Mouse (Mus musculus) liver, adult 2 months (tissue): ENCODE data around the gene Arfip1.

Experiments used
- CTCF ChIP-seq: fragments of 200-500 bp; IDR thresholded peaks from 2 replicates; pipeline ENCODE4 v1.5.1; 2011; ENCODE audit warnings: low read depth, low read length, control low read depth
- POLR2A ChIP-seq: fragments of 200-500 bp; IDR thresholded peaks from 2 replicates; pipeline ENCODE4 v1.6.1; 2011; ENCODE audit warnings: low read length, control low read depth; ENCODE audit not compliant: insufficient read depth; ENCODE audit errors: extremely low read depth

DNA sequence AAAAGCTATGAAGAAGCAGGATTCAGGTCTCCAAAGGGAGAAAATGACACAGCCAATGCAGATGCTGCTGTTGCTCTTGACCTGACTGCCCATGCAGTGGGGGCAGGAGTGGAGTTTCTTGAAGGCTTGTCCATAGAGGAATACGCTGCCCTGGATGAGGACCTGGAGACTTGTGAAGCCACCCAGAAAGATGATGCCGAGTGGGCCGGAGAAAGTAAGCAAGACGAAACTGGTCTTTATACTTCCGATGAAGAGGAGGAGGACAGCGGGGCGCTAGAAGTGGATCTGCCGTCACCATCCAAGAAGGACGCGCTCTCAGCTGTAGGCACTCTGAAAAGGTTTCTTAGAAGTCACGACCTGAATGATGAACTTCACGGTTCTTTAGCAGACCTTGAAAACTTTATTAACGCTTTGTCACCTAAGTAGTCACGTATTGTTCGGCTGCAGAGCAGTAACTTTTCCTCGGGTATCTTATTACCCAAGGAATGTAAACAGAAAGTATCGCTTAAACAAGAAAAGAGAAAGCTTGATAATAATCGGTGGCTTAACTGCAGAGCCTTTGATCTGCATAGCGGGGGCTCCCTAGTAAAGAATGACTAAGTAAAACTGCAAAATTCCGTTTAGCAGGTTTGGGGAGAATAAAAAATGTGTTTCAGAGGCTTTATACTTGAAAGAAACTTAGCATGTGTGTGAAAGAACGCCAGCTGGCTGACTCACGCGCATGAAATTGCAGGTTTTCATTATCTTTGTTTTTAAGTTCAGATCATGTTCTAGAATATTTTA is 12.7 kb upstream of the Arfip1 start:
- TF ChIP-seq POLR2A = no peak
- no peak for TF ChIP-seq CTCF
